Mouse (Mus musculus): ENCODE results near the gene Atpif1. TPM values are rescaled to one million over a fixed set of nuclear protein-coding genes. Genes with fewer than 3 reads are reported as not detected.

Atpif1 gene
- polyA plus RNA-seq, 1 experiment from 2014 or later, result 1,514 TPM

DNA sequence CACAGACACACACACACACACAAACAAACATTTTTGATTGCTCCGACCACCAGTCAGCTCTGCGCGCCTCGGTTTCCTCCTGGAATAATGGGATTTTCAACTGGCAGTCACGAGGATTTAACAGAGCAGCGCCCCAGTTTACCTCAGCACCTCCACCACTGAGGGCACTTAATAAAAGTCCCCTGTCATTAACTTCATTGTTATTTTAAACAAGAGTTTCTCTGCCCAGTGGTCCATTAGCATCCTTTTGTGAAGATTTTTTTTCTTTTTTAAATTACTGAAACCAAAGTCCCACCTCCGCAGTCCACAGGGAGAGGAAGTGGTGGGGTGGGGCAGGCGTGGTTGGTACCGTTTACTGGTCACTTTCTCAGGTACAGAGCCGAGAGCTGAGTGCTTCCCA is 27.7 kb downstream of the Atpif1 start:
- Histone ChIP-seq H3K9me3 (replicated peaks; ENCODE audit: control insufficient read depth, low read length) (no peaks in the 10 kb centered on the region), H3K27me3 (replicated peaks; ENCODE audit: control insufficient read depth, insufficient read depth, low read length) (no peaks in the 10 kb centered on the region), H3K4me2 (ENCODE audit: low read length) (no peak overlapping the region), H3K36me3 (ENCODE audit: control insufficient read depth, insufficient read depth, low read length) (no peaks in the 10 kb centered on the region), H3K27ac (ENCODE audit: low read depth, low read length) (no peak overlapping the region), H3K9ac (ENCODE audit: low read length) (no peak overlapping the region), H3K4me3 (ENCODE audit: low read depth, low read length) (no peak overlapping the region), H3K4me1 (ENCODE audit: control insufficient read depth, insufficient read depth, low read length) (no peaks in the 10 kb centered on the region)
- no peak for ATAC-seq
- WGBS, result 27% methylated on average over 10 of the region's 10 CpGs
- no peak for DNase-seq (ENCODE audit: low spot score)

DNA sequence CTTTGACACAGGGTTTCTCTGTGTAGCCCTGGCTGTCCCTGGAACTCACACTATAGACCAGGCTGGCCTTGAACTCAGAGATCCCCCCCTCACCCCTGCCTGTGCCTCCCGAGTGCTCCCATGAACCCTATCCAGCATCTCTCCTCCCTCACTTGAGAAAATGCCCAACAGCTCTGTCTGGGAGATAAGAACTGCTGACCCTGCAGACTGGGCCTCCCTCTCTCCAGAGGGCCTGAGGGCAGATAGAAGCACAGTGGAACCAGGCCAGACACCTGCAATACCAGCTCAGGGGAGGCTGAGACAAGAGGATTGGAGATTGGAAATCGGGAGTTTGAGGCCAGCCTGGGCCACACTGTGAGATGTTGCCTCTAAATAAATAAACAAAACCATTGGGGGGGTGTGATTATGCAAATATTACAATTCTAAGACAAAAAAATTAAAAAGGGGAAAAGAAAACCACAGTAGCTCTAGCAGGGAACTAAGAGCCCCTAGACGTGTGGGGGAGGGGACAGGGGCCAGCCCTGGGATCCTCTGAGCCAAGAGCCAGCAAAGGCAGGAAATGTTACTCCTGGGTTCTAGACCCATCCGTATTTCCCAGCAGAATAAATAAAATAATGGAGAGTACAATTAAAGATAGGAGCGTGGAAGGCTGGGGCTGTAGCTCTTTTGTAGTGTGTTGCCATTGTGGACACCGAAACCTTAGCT is 28.3 kb downstream of the Atpif1 start:
- Histone ChIP-seq H3K27ac (ENCODE audit: low read depth, low read length) (no peak overlapping the region), H3K4me3 (ENCODE audit: low read depth, low read length) (no peak overlapping the region), H3K36me3 (ENCODE audit: control insufficient read depth, insufficient read depth, low read length) (no peaks in the 10 kb centered on the region), H3K4me1 (ENCODE audit: control insufficient read depth, insufficient read depth, low read length) (no peaks in the 10 kb centered on the region), H3K9ac (ENCODE audit: low read length) (no peak overlapping the region), H3K27me3 (replicated peaks; ENCODE audit: control insufficient read depth, insufficient read depth, low read length) (no peaks in the 10 kb centered on the region), H3K4me2 (ENCODE audit: low read length) (no peak overlapping the region), H3K9me3 (replicated peaks; ENCODE audit: control insufficient read depth, low read length) (no peaks in the 10 kb centered on the region)
- WGBS, result 62% methylated on average over 6 of the region's 6 CpGs
- DNase-seq (ENCODE audit: low spot score), result no peak
- ATAC-seq, result no peak

DNA sequence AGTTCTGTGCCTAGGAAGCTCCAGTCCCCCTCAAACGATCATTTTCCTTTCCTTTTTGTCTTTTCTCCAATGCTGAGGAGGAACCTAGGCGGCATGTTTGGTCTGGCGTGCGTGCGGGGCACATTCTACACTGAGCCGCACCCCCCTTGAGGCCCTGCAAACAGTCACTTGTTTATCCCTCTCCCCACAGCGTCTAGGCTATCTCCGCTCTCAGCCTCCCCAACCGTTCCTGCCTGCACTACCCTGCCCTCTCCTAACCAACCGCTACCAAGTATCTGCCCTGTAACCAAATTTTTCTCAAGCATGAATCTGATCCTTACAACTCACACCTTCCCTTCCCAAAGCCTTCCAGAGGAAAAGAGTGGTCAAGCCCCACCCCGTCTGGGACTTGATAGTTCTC is 30.1 kb downstream of the Atpif1 start:
- WGBS, result 82% methylated on average over 11 of the region's 11 CpGs
- H3K36me3 ChIP-seq (ENCODE audit: control insufficient read depth, insufficient read depth, low read length), result no peaks in the 10 kb centered on the region; the same call in 1 of the 2 replicates
- no peak overlapping the region for H3K27ac ChIP-seq (ENCODE audit: low read depth, low read length)
- no peak overlapping the region for H3K4me3 ChIP-seq (ENCODE audit: low read depth, low read length)
- H3K9ac ChIP-seq (ENCODE audit: low read length), result no peak overlapping the region
- H3K4me2 ChIP-seq (ENCODE audit: low read length), result no peak overlapping the region
- DNase-seq (ENCODE audit: low spot score), result no peak
- no peaks in the 10 kb centered on the region for H3K9me3 ChIP-seq (replicated peaks; ENCODE audit: control insufficient read depth, low read length)
- no peaks in the 10 kb centered on the region for H3K27me3 ChIP-seq (replicated peaks; ENCODE audit: control insufficient read depth, insufficient read depth, low read length)
- no peak for ATAC-seq
- H3K4me1 ChIP-seq (ENCODE audit: control insufficient read depth, insufficient read depth, low read length), result no peaks in the 10 kb centered on the region

DNA sequence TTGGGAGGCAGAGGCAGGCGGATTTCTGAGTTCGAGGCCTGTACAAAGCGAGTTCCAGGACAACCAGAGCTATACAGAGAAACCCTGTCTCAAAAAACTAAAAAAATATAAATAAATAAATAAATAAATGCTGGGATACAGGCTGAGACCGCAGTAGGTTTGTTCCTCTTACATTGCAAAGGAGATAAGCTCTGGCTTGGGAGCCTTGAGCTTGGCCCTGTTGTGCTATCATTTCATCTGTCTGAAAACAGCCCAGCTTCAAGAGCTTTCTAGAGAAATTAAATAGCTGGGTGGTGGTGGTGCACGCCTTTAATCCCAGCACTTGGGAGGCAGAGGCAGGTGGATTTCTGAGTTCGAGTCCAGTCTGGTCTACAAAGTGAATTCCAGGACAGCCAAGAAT is 31.8 kb downstream of the Atpif1 start:
- no peak for DNase-seq (ENCODE audit: low spot score)
- Histone ChIP-seq H3K27ac (ENCODE audit: low read depth, low read length) (no peak overlapping the region), H3K9ac (ENCODE audit: low read length) (no peak overlapping the region), H3K4me2 (ENCODE audit: low read length) (no peak overlapping the region), H3K27me3 (replicated peaks; ENCODE audit: control insufficient read depth, insufficient read depth, low read length) (no peaks in the 10 kb centered on the region), H3K9me3 (replicated peaks; ENCODE audit: control insufficient read depth, low read length) (no peaks in the 10 kb centered on the region), H3K36me3 (ENCODE audit: control insufficient read depth, insufficient read depth, low read length) (peaks cover 3% of the 10 kb centered on the region), H3K4me3 (ENCODE audit: low read depth, low read length) (no peak overlapping the region), H3K4me1 (ENCODE audit: control insufficient read depth, insufficient read depth, low read length) (no peaks in the 10 kb centered on the region)
- 94% methylated on average over 6 of the region's 6 CpGs for WGBS
- ATAC-seq, result no peak

DNA sequence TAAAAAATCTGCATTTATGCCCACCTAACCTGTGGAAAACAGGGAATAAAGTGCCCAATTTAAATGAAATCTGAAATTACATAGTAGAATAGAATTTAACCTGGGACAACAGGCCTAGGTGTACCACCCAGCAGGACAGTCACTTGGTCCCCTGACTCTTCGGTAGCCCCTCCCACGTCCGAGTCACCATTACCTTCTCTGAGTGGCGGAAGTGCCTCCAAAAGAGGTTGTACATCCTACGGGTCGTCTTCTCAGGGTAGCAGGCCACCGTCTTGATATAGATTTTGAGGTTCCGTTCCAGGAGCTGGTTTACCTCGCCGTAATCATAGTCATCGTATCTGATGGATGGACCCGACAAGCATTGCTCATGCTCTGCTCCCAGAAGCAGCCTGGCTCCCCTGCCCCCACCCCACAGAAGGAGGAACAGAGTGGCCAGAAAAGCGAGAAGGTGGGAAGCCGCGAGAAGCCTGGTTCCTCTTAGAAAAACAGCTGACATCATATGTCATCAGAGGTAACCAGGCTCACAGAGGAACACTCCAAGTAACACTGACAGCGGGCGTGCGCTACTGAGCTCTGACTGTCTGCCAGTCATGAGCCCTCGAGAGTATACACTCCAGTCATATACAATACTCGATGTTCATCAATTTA is 39.1 kb downstream of the Atpif1 start:
- Histone ChIP-seq H3K36me3 (ENCODE audit: control insufficient read depth, insufficient read depth, low read length) (peaks cover 3% of the 10 kb centered on the region), H3K4me1 (ENCODE audit: control insufficient read depth, insufficient read depth, low read length) (no peaks in the 10 kb centered on the region), H3K4me3 (ENCODE audit: low read depth, low read length) (no peak overlapping the region), H3K27ac (ENCODE audit: low read depth, low read length) (no peak overlapping the region), H3K9me3 (replicated peaks; ENCODE audit: control insufficient read depth, low read length) (no peaks in the 10 kb centered on the region), H3K4me2 (ENCODE audit: low read length) (no peak overlapping the region), H3K27me3 (replicated peaks; ENCODE audit: control insufficient read depth, insufficient read depth, low read length) (no peaks in the 10 kb centered on the region), H3K9ac (ENCODE audit: low read length) (no peak overlapping the region)
- ATAC-seq, result no peak
- 91% methylated on average over 20 of the region's 20 CpGs for WGBS
- no peak for DNase-seq (ENCODE audit: low spot score)

DNA sequence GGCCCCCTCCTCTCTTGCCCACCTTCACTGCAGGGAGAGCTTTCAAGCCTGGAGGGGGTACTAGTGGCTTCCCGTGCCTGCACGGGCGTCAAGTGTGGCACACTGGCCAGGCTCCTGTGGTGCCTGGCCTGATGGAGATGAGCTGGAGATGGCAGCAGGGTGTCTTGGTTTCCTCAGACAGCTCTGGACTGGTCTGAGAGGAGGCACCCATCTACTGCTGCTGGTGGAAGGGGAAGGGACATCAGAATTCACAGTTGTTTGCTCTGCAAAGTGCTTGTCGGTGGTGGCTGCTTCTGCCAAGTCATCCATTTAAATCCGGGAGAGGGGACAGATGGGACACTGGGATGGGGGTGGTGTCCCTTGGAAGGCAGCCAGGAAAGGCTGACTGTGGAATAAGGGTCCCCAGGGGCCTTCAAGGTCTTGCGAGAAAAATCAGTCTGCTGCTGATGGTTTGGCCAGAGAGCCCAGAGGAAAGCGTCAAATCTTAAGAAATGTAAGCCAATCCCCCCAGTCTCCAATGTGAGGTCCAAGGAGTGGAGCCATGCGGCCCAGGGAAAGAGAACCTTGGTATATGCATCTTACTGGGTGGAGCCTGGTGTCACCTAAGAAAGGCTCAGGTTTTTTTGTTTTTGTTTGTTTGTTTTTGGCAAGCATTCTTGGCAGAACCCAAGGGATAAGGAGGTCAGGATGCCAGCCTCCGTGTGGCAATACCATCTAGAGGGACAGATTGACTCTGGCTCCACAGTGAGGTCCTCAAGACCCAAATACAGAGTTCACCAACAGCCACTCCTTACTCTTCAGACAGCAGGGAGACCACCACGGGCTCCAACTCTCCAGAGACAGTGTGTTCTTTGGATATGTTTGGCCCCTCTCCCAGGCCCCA is 41.0 kb downstream of the Atpif1 start:
- no peak overlapping the region for H3K4me3 ChIP-seq (ENCODE audit: low read depth, low read length)
- ATAC-seq (no peak), DNase-seq (ENCODE audit: low spot score) (peak; percentile 45)
- H3K36me3 ChIP-seq (ENCODE audit: control insufficient read depth, insufficient read depth, low read length), result peaks cover 3% of the 10 kb centered on the region; the same call in 1 of the 2 replicates
- 76% methylated on average over 10 of the region's 10 CpGs for WGBS
- no peak overlapping the region for H3K27ac ChIP-seq (ENCODE audit: low read depth, low read length)
- H3K9me3 ChIP-seq (replicated peaks; ENCODE audit: control insufficient read depth, low read length), result no peaks in the 10 kb centered on the region
- H3K27me3 ChIP-seq (replicated peaks; ENCODE audit: control insufficient read depth, insufficient read depth, low read length), result no peaks in the 10 kb centered on the region
- H3K4me2 ChIP-seq (ENCODE audit: low read length), result no peak overlapping the region
- no peaks in the 10 kb centered on the region for H3K4me1 ChIP-seq (ENCODE audit: control insufficient read depth, insufficient read depth, low read length)
- H3K9ac ChIP-seq (ENCODE audit: low read length), result no peak overlapping the region

DNA sequence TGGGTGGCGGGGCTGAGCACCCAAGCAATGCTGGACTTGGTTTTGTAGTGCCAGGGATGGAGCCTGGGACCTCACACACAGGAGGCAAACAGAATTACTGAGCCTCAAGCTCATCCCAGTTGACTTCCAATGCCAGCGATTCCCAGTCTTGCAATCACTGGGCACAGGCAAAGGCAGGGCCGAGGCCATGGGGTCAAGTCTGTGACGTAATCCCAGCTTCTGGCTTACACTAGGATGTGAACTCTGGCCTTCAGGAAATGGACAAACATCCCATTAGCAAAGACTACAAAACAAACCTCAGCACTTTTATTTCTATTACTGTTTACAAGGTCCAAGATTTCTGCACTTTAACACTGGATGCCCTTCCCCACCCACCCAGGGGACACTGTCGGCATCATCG is 41.7 kb downstream of the Atpif1 start:
- ATAC-seq (no peak), DNase-seq (ENCODE audit: low spot score) (no peak)
- Histone ChIP-seq H3K27ac (ENCODE audit: low read depth, low read length) (no peak overlapping the region), H3K4me1 (ENCODE audit: control insufficient read depth, insufficient read depth, low read length) (no peaks in the 10 kb centered on the region), H3K4me3 (ENCODE audit: low read depth, low read length) (no peak overlapping the region), H3K9ac (ENCODE audit: low read length) (no peak overlapping the region), H3K36me3 (ENCODE audit: control insufficient read depth, insufficient read depth, low read length) (no peaks in the 10 kb centered on the region), H3K9me3 (replicated peaks; ENCODE audit: control insufficient read depth, low read length) (no peaks in the 10 kb centered on the region), H3K4me2 (ENCODE audit: low read length) (no peak overlapping the region), H3K27me3 (replicated peaks; ENCODE audit: control insufficient read depth, insufficient read depth, low read length) (no peaks in the 10 kb centered on the region)
- 95% methylated on average over 6 of the region's 6 CpGs for WGBS

DNA sequence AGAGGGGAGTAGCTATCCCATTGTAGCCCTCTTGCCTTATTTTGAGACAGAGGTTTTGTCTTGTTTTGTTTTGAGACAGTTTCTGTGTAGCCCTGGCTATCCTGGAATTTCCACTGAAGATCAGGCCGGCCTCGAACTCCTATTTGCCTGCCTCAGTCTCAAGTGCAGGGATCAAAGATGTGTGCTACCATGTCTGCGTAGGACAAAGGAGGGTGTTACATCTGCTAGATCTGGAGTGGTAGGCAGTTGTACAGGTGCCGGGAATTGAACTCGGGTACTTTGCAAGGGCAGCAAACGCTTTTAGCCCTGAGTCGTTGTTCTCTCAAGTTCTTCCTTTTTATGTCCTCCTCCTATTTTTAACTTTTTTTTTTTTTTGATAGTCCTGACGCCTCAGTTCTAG is 42.4 kb downstream of the Atpif1 start:
- DNase-seq (ENCODE audit: low spot score) (no peak), ATAC-seq (no peak)
- Histone ChIP-seq H3K27ac (ENCODE audit: low read depth, low read length) (no peak overlapping the region), H3K36me3 (ENCODE audit: control insufficient read depth, insufficient read depth, low read length) (no peaks in the 10 kb centered on the region), H3K9me3 (replicated peaks; ENCODE audit: control insufficient read depth, low read length) (no peaks in the 10 kb centered on the region), H3K4me1 (ENCODE audit: control insufficient read depth, insufficient read depth, low read length) (no peaks in the 10 kb centered on the region), H3K9ac (ENCODE audit: low read length) (no peak overlapping the region), H3K4me2 (ENCODE audit: low read length) (no peak overlapping the region), H3K4me3 (ENCODE audit: low read depth, low read length) (no peak overlapping the region), H3K27me3 (replicated peaks; ENCODE audit: control insufficient read depth, insufficient read depth, low read length) (no peaks in the 10 kb centered on the region)
- 95% methylated on average over 8 of the region's 8 CpGs for WGBS

Data from forebrain, embryonic 14.5 days (tissue).